Mouse (Mus musculus) forebrain, embryonic 14.5 days (tissue): ENCODE results near the gene Vegfc. TPM values are rescaled to one million over a fixed set of nuclear protein-coding genes. Genes with fewer than 3 reads are reported as not detected.
A peak's percentile ranks its signal among the peaks of the same experiment; 100 is the strongest.

Experiments
- ATAC-seq: fragments of 200-750 bp; cut with Nextera tagmentation; 2 replicates; pipeline ENCODE4 v1.8.0; 2017; ENCODE audit warnings: mild to moderate bottlenecking, moderate library complexity
- DNase-seq: peaks from one replicate; pipeline ENCODE4 v3.0.0-alpha.2; 2015; ENCODE audit warnings: low spot score
- H3K27ac ChIP-seq: fragments of 300-500 bp; sonication (generic); 2 replicates; pipeline ENCODE4 v1.5.1; 2014; ENCODE audit warnings: low read depth, mild to moderate bottlenecking, control low read depth, low read length, moderate library complexity
- H3K27me3 ChIP-seq: fragments of 300-500 bp; sonication (generic); replicated peaks from 2 replicates; pipeline ENCODE4 v1.6.1; 2014; ENCODE audit warnings: low read length, control low read depth, mixed read lengths; ENCODE audit not compliant: control insufficient read depth, insufficient read depth
- H3K36me3 ChIP-seq: fragments of 300-500 bp; sonication (generic); 2 replicates; pipeline ENCODE4 v1.6.1; 2014; ENCODE audit warnings: low read length, control low read depth; ENCODE audit not compliant: control insufficient read depth, insufficient read depth
- H3K4me1 ChIP-seq: fragments of 300-500 bp; sonication (generic); 2 replicates; pipeline ENCODE4 v1.6.1; 2014; ENCODE audit warnings: antibody characterized with exemption, low read length, control low read depth; ENCODE audit not compliant: control insufficient read depth, insufficient read depth
- H3K4me2 ChIP-seq: fragments of 300-500 bp; sonication (generic); 2 replicates; pipeline ENCODE4 v1.6.1; 2014; ENCODE audit warnings: mild to moderate bottlenecking, control low read depth, low read length
- H3K4me3 ChIP-seq: fragments of 300-500 bp; sonication (generic); 2 replicates; pipeline ENCODE4 v1.5.1; 2014; ENCODE audit warnings: low read depth, low read length, control low read depth
- H3K9ac ChIP-seq: fragments of 300-500 bp; sonication (generic); 2 replicates; pipeline ENCODE4 v1.6.1; 2014; ENCODE audit warnings: mild to moderate bottlenecking, low read length, control low read depth, moderate library complexity
- H3K9me3 ChIP-seq: fragments of 300-500 bp; sonication (generic); replicated peaks from 2 replicates; pipeline ENCODE4 v1.6.1; 2016; ENCODE audit warnings: low read length, control low read depth, mixed read lengths; ENCODE audit not compliant: control insufficient read depth
- WGBS: fragments of 180-500 bp; shearing (Covaris S2); extraction: QIAGEN DNeasy Blood & Tissue Kit; methylation state at CpG from one replicate; pipeline ENCODE4 v1.1.7; 2014; 5-methylcytosine and 5-hydroxymethylcytosine counted together
- polyA plus RNA-seq: library from polyadenylated mRNA; unstranded; fragments of >200 nt; fragmentation: Nextera tagmentation; extraction: Ambion mirVana; gene quantifications from 2 replicates; pipeline ENCODE4 v1.2.1, GENCODE M21; 2014

Vegfc gene
- 2.3 and 3.7 TPM in 2 replicates for polyA plus RNA-seq

DNA sequence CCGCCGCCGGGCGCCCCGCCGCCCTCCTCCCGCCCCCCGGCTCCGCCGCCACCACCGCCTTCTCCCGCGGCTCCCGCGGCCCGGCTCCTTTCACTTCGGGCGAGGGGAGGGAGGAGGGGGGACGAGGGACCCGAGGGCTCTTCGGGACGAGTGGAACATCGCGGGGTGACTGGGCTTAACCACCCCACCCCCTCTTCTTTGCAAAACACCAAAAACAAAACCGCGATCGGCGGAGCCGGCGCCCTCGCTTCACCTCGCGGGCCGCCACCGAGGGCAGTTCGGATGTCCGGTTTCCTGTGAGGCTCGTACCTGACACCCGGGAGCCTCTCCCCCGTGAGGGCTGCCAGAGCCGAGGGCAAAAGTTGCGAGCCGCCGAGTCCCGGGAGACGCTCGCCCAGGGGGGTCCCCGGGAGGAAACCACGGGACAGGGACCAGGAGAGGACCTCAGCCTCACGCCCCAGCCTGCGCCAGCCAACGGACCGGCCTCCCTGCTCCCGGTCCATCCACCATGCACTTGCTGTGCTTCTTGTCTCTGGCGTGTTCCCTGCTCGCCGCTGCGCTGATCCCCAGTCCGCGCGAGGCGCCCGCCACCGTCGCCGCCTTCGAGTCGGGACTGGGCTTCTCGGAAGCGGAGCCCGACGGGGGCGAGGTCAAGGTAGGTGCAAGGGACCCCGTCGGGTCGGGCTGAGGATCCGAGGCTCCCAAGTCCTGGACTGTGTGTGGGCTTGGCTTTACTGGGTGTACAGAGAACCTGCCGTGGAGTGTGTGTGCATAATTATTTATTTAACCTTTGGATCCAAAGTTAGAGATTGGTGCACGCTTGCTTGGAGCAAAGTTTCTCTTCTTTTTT is at the start of gene Vegfc:
TSS of gene Vegfc (plus strand) at position 336 of the 850 bp plus-strand sequence.
- under 1% methylated on average over 56 of the region's 79 CpGs for WGBS
- no peaks in the 10 kb centered on the region for H3K9me3 ChIP-seq

GRCm38 (mm10) chr8:54034584-54034983 is 42.8 kb upstream of the Vegfc start:
- ATAC-seq (no peak), DNase-seq (no peak)
- no peaks in the 10 kb centered on the region for H3K4me1 ChIP-seq
- no peak overlapping the region for H3K4me2 ChIP-seq
- H3K4me3 ChIP-seq, result no peak overlapping the region
- H3K9me3 ChIP-seq, result no peaks in the 10 kb centered on the region
- H3K27ac ChIP-seq, result no peak overlapping the region
- H3K36me3 ChIP-seq, result no peaks in the 10 kb centered on the region
- no peak overlapping the region for H3K9ac ChIP-seq
- no peaks in the 10 kb centered on the region for H3K27me3 ChIP-seq
- WGBS, result 91% methylated on average over 1 of the region's 1 CpGs

More for the DNA sequence above, at the start of gene Vegfc:
- Histone ChIP-seq H3K27me3 (no peaks in the 10 kb centered on the region), H3K9ac (peak within 1 kb of the TSS; percentile 78), H3K4me3 (peak within 1 kb of the TSS; percentile 77), H3K36me3 (no peaks in the 10 kb centered on the region), H3K4me2 (peak within 1 kb of the TSS; percentile 64), H3K27ac (peak within 1 kb of the TSS; percentile 71; the same call in 1 of the 2 replicates), H3K4me1 (0 out of 2 replicates have a peak, but pooled peaks cover 3% of the 10 kb centered on the region)
- peak; percentile 76 for ATAC-seq
- DNase-seq, result peak; percentile 56

- H3K9ac ChIP-seq, result no peak overlapping the region
- ATAC-seq, result no peak
These were observed 34.8 kb upstream of the Vegfc start for GRCm38 (mm10) chr8:54042601-54043000.

DNA sequence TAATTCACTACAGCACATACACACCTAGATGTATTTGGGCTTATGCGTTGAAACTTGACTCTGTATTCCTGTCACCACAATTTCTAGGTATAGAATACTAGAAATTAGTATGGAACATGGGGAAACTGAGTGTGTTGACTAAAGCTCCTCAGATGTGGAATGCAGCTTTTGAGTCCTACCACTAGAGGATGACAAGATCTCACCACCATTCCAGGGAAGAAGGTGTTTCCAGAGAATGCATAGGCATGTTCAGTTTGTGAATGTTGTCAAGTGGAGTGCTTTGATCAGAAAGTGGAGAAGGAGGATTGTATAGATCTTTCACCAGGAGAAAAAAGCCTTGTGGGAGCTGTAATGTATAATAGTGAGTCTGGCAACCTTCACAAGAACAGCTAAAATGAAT is 33.9 kb upstream of the Vegfc start:
- no peak overlapping the region for H3K9ac ChIP-seq
- no peak overlapping the region for H3K27ac ChIP-seq
- H3K4me1 ChIP-seq, result no peaks in the 10 kb centered on the region
- 92% methylated on average over 1 of the region's 1 CpGs for WGBS
- ATAC-seq (no peak), DNase-seq (no peak)
- H3K9me3 ChIP-seq, result no peaks in the 10 kb centered on the region
- no peaks in the 10 kb centered on the region for H3K36me3 ChIP-seq
- no peak overlapping the region for H3K4me3 ChIP-seq
- H3K4me2 ChIP-seq, result no peak overlapping the region
- H3K27me3 ChIP-seq, result no peaks in the 10 kb centered on the region

More at GRCm38 (mm10) chr8:54042601-54043000, 34.8 kb upstream of the Vegfc start:
- 11% methylated on average over 1 of the region's 1 CpGs for WGBS
- H3K9me3 ChIP-seq, result no peaks in the 10 kb centered on the region
- H3K27ac ChIP-seq, result no peak overlapping the region
- peak; percentile 2 for DNase-seq
- no peaks in the 10 kb centered on the region for H3K4me1 ChIP-seq
- H3K27me3 ChIP-seq, result no peaks in the 10 kb centered on the region
- H3K4me2 ChIP-seq, result no peak overlapping the region
- H3K4me3 ChIP-seq, result no peak overlapping the region
- H3K36me3 ChIP-seq, result no peaks in the 10 kb centered on the region

DNA sequence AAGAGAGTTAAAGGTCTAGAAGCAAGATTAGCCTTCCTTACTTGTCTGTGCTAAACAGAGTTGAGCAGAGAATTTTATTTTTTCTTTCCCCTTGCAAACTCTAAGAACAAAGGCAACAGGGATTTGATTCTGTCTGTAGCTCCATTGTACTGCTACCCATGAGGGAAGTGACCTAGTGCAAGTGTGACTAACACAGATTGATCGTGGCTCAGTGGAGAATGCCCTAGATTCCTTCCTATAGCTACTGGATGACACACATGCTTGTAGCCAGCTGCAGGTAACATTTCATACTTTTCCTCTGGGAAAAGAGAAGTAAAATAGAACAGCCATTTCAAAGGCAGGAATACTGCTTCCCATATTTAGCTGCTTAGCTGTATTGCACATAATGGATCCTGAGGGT is 24.2 kb upstream of the Vegfc start:
- no peaks in the 10 kb centered on the region for H3K9me3 ChIP-seq
- ATAC-seq (no peak), DNase-seq (peak; percentile 7)
- H3K9ac ChIP-seq, result no peak overlapping the region
- H3K27ac ChIP-seq, result no peak overlapping the region
- no peak overlapping the region for H3K4me2 ChIP-seq
- no peaks in the 10 kb centered on the region for H3K27me3 ChIP-seq
- 7% methylated on average over 1 of the region's 1 CpGs for WGBS
- no peak overlapping the region for H3K4me3 ChIP-seq
- H3K4me1 ChIP-seq, result no peaks in the 10 kb centered on the region
- H3K36me3 ChIP-seq, result no peaks in the 10 kb centered on the region

DNA sequence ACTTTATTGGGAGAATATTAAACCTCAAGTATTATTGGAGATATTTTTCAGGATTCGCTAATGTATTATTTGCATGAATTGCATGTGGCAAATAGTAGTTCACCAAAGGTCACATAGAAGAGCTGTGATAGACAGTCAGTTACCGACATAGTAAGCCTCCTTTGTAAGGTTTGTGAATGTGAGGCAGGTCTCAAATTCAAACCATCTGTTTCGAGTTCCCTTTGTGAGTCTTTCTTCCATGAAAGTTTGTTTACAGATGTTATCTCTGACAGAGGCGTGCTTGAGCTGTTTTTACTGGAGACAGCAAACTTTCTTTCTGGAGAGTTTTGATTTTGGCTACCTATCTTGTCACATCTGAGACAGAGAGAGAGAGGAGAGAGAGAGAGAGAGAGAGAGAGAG is 11.9 kb upstream of the Vegfc start:
- no peak overlapping the region for H3K9ac ChIP-seq
- no peaks in the 10 kb centered on the region for H3K4me1 ChIP-seq
- H3K27me3 ChIP-seq, result no peaks in the 10 kb centered on the region
- H3K4me3 ChIP-seq, result no peak overlapping the region
- H3K4me2 ChIP-seq, result no peak overlapping the region
- H3K9me3 ChIP-seq, result no peaks in the 10 kb centered on the region
- DNase-seq (no peak), ATAC-seq (no peak)
- no peaks in the 10 kb centered on the region for H3K36me3 ChIP-seq
- WGBS, result 70% methylated on average over 4 of the region's 4 CpGs
- H3K27ac ChIP-seq, result no peak overlapping the region

- Histone ChIP-seq H3K36me3 (no peaks in the 10 kb centered on the region), H3K9me3 (no peaks in the 10 kb centered on the region), H3K27ac (no peak overlapping the region), H3K4me3 (peak overlapping the region; percentile 77; the same call in 1 of the 2 replicates), H3K27me3 (no peaks in the 10 kb centered on the region), H3K4me1 (0 out of 2 replicates have a peak, but pooled peaks cover 3% of the 10 kb centered on the region), H3K4me2 (peak overlapping the region; percentile 64; the same call in 1 of the 2 replicates), H3K9ac (no peak overlapping the region)
- DNase-seq, result no peak
- 55% methylated on average over 1 of the region's 1 CpGs for WGBS
- ATAC-seq, result no peak
These were observed 1.1 kb upstream of the Vegfc start for GRCm38 (mm10) chr8:54076301-54076700.

GRCm38 (mm10) chr8:54076791-54077270 is 575 bp upstream of the Vegfc start:
- ATAC-seq (peak; percentile 93), DNase-seq (peak; percentile 82)
- peak overlapping the region; percentile 78 for H3K9ac ChIP-seq
- 1% methylated on average over 8 of the region's 28 CpGs for WGBS
- H3K27me3 ChIP-seq, result no peaks in the 10 kb centered on the region
- peak overlapping the region; percentile 71; the same call in 1 of the 2 replicates for H3K27ac ChIP-seq
- H3K9me3 ChIP-seq, result no peaks in the 10 kb centered on the region
- H3K36me3 ChIP-seq, result no peaks in the 10 kb centered on the region
- H3K4me2 ChIP-seq, result peak overlapping the region; percentile 64
- H3K4me3 ChIP-seq, result peak overlapping the region; percentile 77
- H3K4me1 ChIP-seq, result 0 out of 2 replicates have a peak, but pooled peaks cover 3% of the 10 kb centered on the region

GRCm38 (mm10) chr8:54078121-54078440 is 675 bp downstream of the Vegfc start:
- peak overlapping the region; percentile 78 for H3K9ac ChIP-seq
- H3K9me3 ChIP-seq, result no peaks in the 10 kb centered on the region
- WGBS, result 5% methylated on average over 1 of the region's 1 CpGs
- H3K4me2 ChIP-seq, result peak overlapping the region; percentile 64
- no peak overlapping the region for H3K27ac ChIP-seq
- DNase-seq (peak; percentile 44), ATAC-seq (0 out of 2 replicates have a peak, but pooled peaks have one; percentile 1)
- H3K27me3 ChIP-seq, result no peaks in the 10 kb centered on the region
- 0 out of 2 replicates have a peak, but pooled peaks cover 3% of the 10 kb centered on the region for H3K4me1 ChIP-seq
- peak overlapping the region; percentile 77 for H3K4me3 ChIP-seq
- H3K36me3 ChIP-seq, result no peaks in the 10 kb centered on the region
